ENCODE assay signal across 9 mouse cellular contexts in genomic region chr19:4476601-4477257, GRCm38 (mm10). TPM values are rescaled to one million over a fixed set of nuclear protein-coding genes. Genes with fewer than 3 reads are reported as not detected.
DNase-seq lines count a peak whose midpoint lies in the region; ATAC-seq and TF ChIP-seq lines count a peak whose summit lies in the region.
"Had no signal": no experiment of that assay in that cellular context is flagged by ENCODE, and none has a peak within 500 bp of the region (broad histone marks: within the 10 kb centered on the region; RNA-seq: fewer than 3 reads in every experiment).

No protein-coding gene starts in this region.

- peaks cover 4% of the 10 kb centered on the region; the same call in 1 of the 2 replicates for H3K4me1 ChIP-seq in lung, adult 2 months (ENCODE audit: control insufficient read depth, insufficient read depth, low read length)
- H3K4me1 ChIP-seq in kidney, postnatal 0 days (replicated peaks; ENCODE audit: insufficient read depth, low read length) = peaks cover 4% of the 10 kb centered on the region; the same call in 1 of the 2 replicates
- H3K4me1 ChIP-seq in liver, embryonic 14.5 days (replicated peaks; ENCODE audit: control insufficient read depth in 2 of 2, insufficient read depth in 2 of 2, low read length in 1 of 2) = no peaks in the 10 kb centered on the region

- no peak for TF ChIP-seq POLR2A in lung, adult 2 months (IDR thresholded peaks at IDR 0.05; ENCODE audit: borderline replicate concordance, extremely low read depth, low read depth, low read length)

- TF ChIP-seq CTCF in lung, adult 2 months (IDR thresholded peaks at IDR 0.05; ENCODE audit: insufficient read depth, low read length) = no peak
- TF ChIP-seq CTCF in kidney, postnatal 0 days (IDR thresholded peaks at IDR 0.05; ENCODE audit: low read depth) = no peak
- no peak for TF ChIP-seq CTCF in liver, embryonic 14.5 days (IDR thresholded peaks at IDR 0.05; ENCODE audit: low read depth)

- TF ChIP-seq EP300 in liver, embryonic 14.5 days (IDR thresholded peaks at IDR 0.05; ENCODE audit: low read depth) = no peak

- H3K27me3 ChIP-seq in kidney, postnatal 0 days (ENCODE audit: insufficient read depth, low read length) = peaks cover 4% of the 10 kb centered on the region; the same call in 1 of the 2 replicates
- H3K27me3 ChIP-seq in liver, embryonic 14.5 days (ENCODE audit: control insufficient read depth, insufficient read depth, low read length) = peaks cover 35% of the 10 kb centered on the region

- H3K9ac ChIP-seq in kidney, postnatal 0 days (ENCODE audit: low read depth, low read length) = peak overlapping the region; percentile 68
- no peak overlapping the region for H3K9ac ChIP-seq in liver, embryonic 14.5 days (replicated peaks)

- peak; percentile 63 for ATAC-seq in kidney, postnatal 0 days (replicated peaks; ENCODE audit: low FRiP score, low read depth)
- ATAC-seq in liver, embryonic 14.5 days (ENCODE audit: insufficient read depth) = peak; percentile 33; the same call in 1 of the 2 replicates
- ATAC-seq in activated CD4-positive, CD25-positive, alpha-beta regulatory T cell, adult 4 months = no peak

- no peak overlapping the region for H3K27ac ChIP-seq in kidney, postnatal 0 days
- no peak overlapping the region for H3K27ac ChIP-seq in liver, embryonic 14.5 days

- H3K4me3 ChIP-seq in lung, adult 2 months (replicated peaks; ENCODE audit: extremely low read depth, low read depth, low read length) = no peak overlapping the region
- H3K4me3 ChIP-seq in kidney, postnatal 0 days (replicated peaks; ENCODE audit: low read depth, low read length) = peak overlapping the region; percentile 45
- H3K4me3 ChIP-seq in liver, embryonic 14.5 days (ENCODE audit: insufficient read depth in 1 of 2, low read depth in 2 of 2, low read length in 2 of 2) = peak overlapping the region; percentile 11 to 16

- WGBS in lung, adult 2 months = 1% methylated on average over 70 of the region's 70 CpGs
- WGBS in kidney, postnatal 0 days = under 1% methylated on average over 67 of the region's 70 CpGs
- WGBS in liver, embryonic 14.5 days (ENCODE audit: insufficient replicate concordance) = under 1% methylated on average over 65 of the region's 70 CpGs

- H3K9me3 ChIP-seq in kidney, postnatal 0 days (replicated peaks; ENCODE audit: low read length) = no peaks in the 10 kb centered on the region
- H3K9me3 ChIP-seq in liver, embryonic 14.5 days (ENCODE audit: control insufficient read depth, low read length) = no peaks in the 10 kb centered on the region

- peak overlapping the region; percentile 94 for H3K4me2 ChIP-seq in kidney, postnatal 0 days (ENCODE audit: low read length)
- H3K4me2 ChIP-seq in liver, embryonic 14.5 days (ENCODE audit: low read depth) = peak overlapping the region; percentile 35

- peak; percentile 31 for DNase-seq in lung, adult 2 months
- DNase-seq in lung, postnatal 25 days (ENCODE audit: low spot score) = no peak
- peak; percentile 84 for DNase-seq in cerebellum, adult 9-11 months
- peak; percentile 47 for DNase-seq in gastrocnemius, postnatal 10 days
- DNase-seq in kidney, postnatal 0 days (ENCODE audit: low spot score) = peak; percentile 56
- DNase-seq in liver, embryonic 14.5 days (ENCODE audit: low read depth in 3 of 3, low spot score in 3 of 3) = no peak
- DNase-seq in retina, postnatal 1 day = peak; percentile 65

- no peaks in the 10 kb centered on the region for H3K36me3 ChIP-seq in kidney, postnatal 0 days (ENCODE audit: insufficient read depth, low read length)
- no peaks in the 10 kb centered on the region for H3K36me3 ChIP-seq in liver, embryonic 14.5 days (replicated peaks; ENCODE audit: control insufficient read depth, insufficient read depth, low read depth)

RNA-seq across cellular contexts. Expression of gene Syt12, which starts 0.5 kb away (rescaled TPM):
- polyA plus RNA-seq in lung, adult 2 months (2012; rRNA removed) = 0.82 and 2.3 TPM in 2 replicates
- 1 to 10 TPM; 1.2 to 1.7 TPM for total RNA-seq in gastrocnemius, postnatal 10 days (2021)
- 1.5 and 1.8 TPM in 2 replicates for polyA plus RNA-seq in kidney, postnatal 0 days (2015; fragmentation: Nextera tagmentation; extraction: Ambion mirVana)
- polyA plus RNA-seq in liver, embryonic 14.5 days (2012; rRNA removed) = 0.06 and 0.15 TPM in 2 replicates
- polyA plus RNA-seq in liver, embryonic 14.5 days (2014; fragmentation: Nextera tagmentation; extraction: Ambion mirVana) = 0.06 and 0.14 TPM in 2 replicates
- polyA plus RNA-seq in activated CD4-positive, CD25-positive, alpha-beta regulatory T cell, adult 4 months (2017; shearing (Covaris generic)) = under 1 TPM in 1 of 2 experiments, not detected in 1; 0.14 TPM

RNA-seq across cellular contexts. Expression of gene 2010003K11Rik, which starts 21.7 kb away (rescaled TPM):
- polyA plus RNA-seq in lung, adult 2 months (2012; rRNA removed) = 0.23 and 0.82 TPM in 2 replicates
- total RNA-seq in gastrocnemius, postnatal 10 days (2021) = not detected
- polyA plus RNA-seq in kidney, postnatal 0 days (2015; fragmentation: Nextera tagmentation; extraction: Ambion mirVana) = 0.57 and 0.61 TPM in 2 replicates
- 0.03 TPM in 1 of 2 replicates, not detected in the other for polyA plus RNA-seq in liver, embryonic 14.5 days (2012; rRNA removed)
- 0.08 and 0.15 TPM in 2 replicates for polyA plus RNA-seq in liver, embryonic 14.5 days (2014; fragmentation: Nextera tagmentation; extraction: Ambion mirVana)
- polyA plus RNA-seq in activated CD4-positive, CD25-positive, alpha-beta regulatory T cell, adult 4 months (2017; shearing (Covaris generic)) = not detected
- total RNA-seq: left cerebral cortex, postnatal 10 days had no signal

RNA-seq across cellular contexts. Expression of gene Pcx, which starts 33.5 kb away (rescaled TPM):
- 52.7 and 62.6 TPM in 2 replicates for polyA plus RNA-seq in lung, adult 2 months (2012; rRNA removed)
- total RNA-seq in gastrocnemius, postnatal 10 days (2021) = 10 to 100 TPM; 12.7 to 18.1 TPM
- polyA plus RNA-seq in kidney, postnatal 0 days (2015; fragmentation: Nextera tagmentation; extraction: Ambion mirVana) = 57.6 and 66.9 TPM in 2 replicates
- 14.7 and 16.4 TPM in 2 replicates for polyA plus RNA-seq in liver, embryonic 14.5 days (2012; rRNA removed)
- 25.6 and 29.1 TPM in 2 replicates for polyA plus RNA-seq in liver, embryonic 14.5 days (2014; fragmentation: Nextera tagmentation; extraction: Ambion mirVana)
- polyA plus RNA-seq in activated CD4-positive, CD25-positive, alpha-beta regulatory T cell, adult 4 months (2017; shearing (Covaris generic)) = 1 to 10 TPM; 1.0 to 1.5 TPM

RNA-seq across cellular contexts. Expression of gene Rhod, which starts 37.5 kb away (rescaled TPM):
- 11.4 and 17.5 TPM in 2 replicates for polyA plus RNA-seq in lung, adult 2 months (2012; rRNA removed)
- total RNA-seq in gastrocnemius, postnatal 10 days (2021) = 1 to 10 TPM; 1.4 to 3.5 TPM
- polyA plus RNA-seq in kidney, postnatal 0 days (2015; fragmentation: Nextera tagmentation; extraction: Ambion mirVana) = 49.3 and 49.7 TPM in 2 replicates
- polyA plus RNA-seq in liver, embryonic 14.5 days (2012; rRNA removed) = 3.8 and 5.3 TPM in 2 replicates
- 6.2 and 6.4 TPM in 2 replicates for polyA plus RNA-seq in liver, embryonic 14.5 days (2014; fragmentation: Nextera tagmentation; extraction: Ambion mirVana)
- 1 to 10 TPM; 1.9 to 3.2 TPM for polyA plus RNA-seq in activated CD4-positive, CD25-positive, alpha-beta regulatory T cell, adult 4 months (2017; shearing (Covaris generic))

Comparison
In these comparisons a context has a peak if more than half of its experiments do, and no peak if none do; other contexts are left out.
1. DNase-seq: peak in lung, adult 2 months (single experiment), cerebellum, adult 9-11 months (single experiment), gastrocnemius, postnatal 10 days (single experiment), kidney, postnatal 0 days (single experiment) and retina, postnatal 1 day (single experiment); none in lung, postnatal 25 days (single experiment) and liver, embryonic 14.5 days (0 of 3).
2. RNA of gene Pcx, which starts 33.5 kb away (polyA plus RNA-seq): 57.6 to 66.9 TPM in kidney, postnatal 0 days, 52.7 to 62.6 TPM in lung, adult 2 months and 14.7 to 29.1 TPM in liver, embryonic 14.5 days; 1.0 to 1.5 TPM in activated CD4-positive, CD25-positive, alpha-beta regulatory T cell, adult 4 months; every median in the first group is over 4 times any median in the second.